Comparison of ENCODE assay signal across 8 mouse cellular contexts in genomic region chr1:153679147-153679546, GRCm38 (mm10). TPM values are rescaled to one million over a fixed set of nuclear protein-coding genes. Genes with fewer than 3 reads are reported as not detected.
DNase-seq lines count a peak whose midpoint lies in the region; ATAC-seq lines count a peak whose summit lies in the region.

No protein-coding gene starts in this region.

- no peak overlapping the region for H3K9ac ChIP-seq in forebrain, embryonic 15.5 days (replicated peaks)
- H3K9ac ChIP-seq in liver, embryonic 16.5 days (ENCODE audit: low read depth, low read length), result no peak overlapping the region

- 62% methylated on average over 10 of the region's 10 CpGs for WGBS in heart, embryonic 10.5 days
- WGBS in forebrain, embryonic 15.5 days, result 33% methylated on average over 10 of the region's 10 CpGs
- whole genome bisulfite sequencing in liver, embryonic 16.5 days (ENCODE audit: insufficient replicate concordance), result 64% methylated on average over 10 of the region's 10 CpGs

- no peak overlapping the region for H3K4me2 ChIP-seq in forebrain, embryonic 15.5 days (replicated peaks)
- no peak overlapping the region for H3K4me2 ChIP-seq in liver, embryonic 16.5 days (ENCODE audit: low read depth, low read length)

- no peaks in the 10 kb centered on the region for H3K36me3 ChIP-seq in heart, embryonic 10.5 days
- H3K36me3 ChIP-seq in forebrain, embryonic 15.5 days, result no peaks in the 10 kb centered on the region
- no peaks in the 10 kb centered on the region for H3K36me3 ChIP-seq in liver, embryonic 16.5 days (ENCODE audit: control insufficient read depth, insufficient read depth)

- peak; percentile 38; the same call in 1 of the 2 replicates for ATAC-seq in forebrain, embryonic 15.5 days (replicated peaks)
- ATAC-seq in liver, embryonic 16.5 days (ENCODE audit: low read depth), result peak; percentile 91

- H3K9me3 ChIP-seq in heart, embryonic 10.5 days, result no peaks in the 10 kb centered on the region
- H3K9me3 ChIP-seq in forebrain, embryonic 15.5 days, result no peaks in the 10 kb centered on the region
- no peaks in the 10 kb centered on the region for H3K9me3 ChIP-seq in liver, embryonic 16.5 days (replicated peaks; ENCODE audit: control insufficient read depth, low read length)

- peaks cover 13% of the 10 kb centered on the region; the same call in 1 of the 2 replicates for H3K4me1 ChIP-seq in heart, embryonic 10.5 days
- H3K4me1 ChIP-seq in forebrain, embryonic 15.5 days, result peaks cover 21% of the 10 kb centered on the region
- H3K4me1 ChIP-seq in liver, embryonic 16.5 days (ENCODE audit: control insufficient read depth, low read depth, low read length), result no peaks in the 10 kb centered on the region; the same call in 1 of the 2 replicates

- H3K4me3 ChIP-seq in heart, embryonic 10.5 days, result no peak overlapping the region
- no peak overlapping the region for H3K4me3 ChIP-seq in forebrain, embryonic 15.5 days
- no peak overlapping the region for H3K4me3 ChIP-seq in liver, embryonic 16.5 days (ENCODE audit: low read depth, low read length)

- H3K27ac ChIP-seq in heart, embryonic 10.5 days, result no peak overlapping the region
- H3K27ac ChIP-seq in forebrain, embryonic 15.5 days (replicated peaks), result no peak overlapping the region; the same call in 1 of the 2 replicates
- peak overlapping the region; percentile 75 for H3K27ac ChIP-seq in liver, embryonic 16.5 days (ENCODE audit: low read length)

- peaks cover 41% of the 10 kb centered on the region; the same call in 1 of the 2 replicates for H3K27me3 ChIP-seq in heart, embryonic 10.5 days (ENCODE audit: insufficient read depth, poor library complexity, severe bottlenecking)
- no peaks in the 10 kb centered on the region for H3K27me3 ChIP-seq in forebrain, embryonic 15.5 days
- no peaks in the 10 kb centered on the region for H3K27me3 ChIP-seq in liver, embryonic 16.5 days (ENCODE audit: control insufficient read depth, insufficient read depth, low read depth, low read length)

- DNase-seq in heart, adult 11 months, result peak; percentile 97
- DNase-seq in heart, embryonic 10.5 days (ENCODE audit: low spot score), result no peak
- DNase-seq in adrenal gland, adult 2 months, result peak; percentile 85
- peak; percentile 83 for DNase-seq in kidney, postnatal 14 days
- DNase-seq in right cerebral cortex, postnatal 36 days (ENCODE audit: low spot score in 2 of 2), result peak; percentile 74
- DNase-seq in thymus, adult 18-20 months, result no peak

RNA-seq across cellular contexts. Expression of gene Rgs8, which starts 26.3 kb away (rescaled TPM):
- polyA plus RNA-seq in heart, embryonic 10.5 days (2016; fragmentation: Nextera tagmentation; extraction: Ambion mirVana), result 0.54 and 0.55 TPM in 2 replicates
- under 1 TPM in 1 of 2 experiments, not detected in 1; 0.10 TPM for total RNA-seq in adrenal gland, adult 2 months (2021)
- 0.02 TPM in 2 replicates for polyA plus RNA-seq in adrenal gland, adult 2 months (2012; rRNA removed)
- 19.2 and 19.7 TPM in 2 replicates for polyA plus RNA-seq in forebrain, embryonic 15.5 days (2015; fragmentation: Nextera tagmentation; extraction: Ambion mirVana)
- polyA plus RNA-seq in liver, embryonic 16.5 days (2015; fragmentation: Nextera tagmentation; extraction: Ambion mirVana), result not detected in 2 replicates

Comparison
In these comparisons a context has a peak if more than half of its experiments do, and no peak if none do; other contexts are left out.
1. DNase-seq: peak in heart, adult 11 months (single experiment), adrenal gland, adult 2 months (single experiment), kidney, postnatal 14 days (single experiment) and right cerebral cortex, postnatal 36 days (2 of 2); none in heart, embryonic 10.5 days (single experiment) and thymus, adult 18-20 months (0 of 2).
2. RNA of gene Rgs8, which starts 26.3 kb away (polyA plus RNA-seq): 19.2 to 19.7 TPM in forebrain, embryonic 15.5 days; 0.54 to 0.55 TPM in heart, embryonic 10.5 days, 0.02 TPM in adrenal gland, adult 2 months and not detected in liver, embryonic 16.5 days; every median in the first group is over 10 times any median in the second.